ENCODE assay signal across 8 mouse cellular contexts in the genomic region with DNA sequence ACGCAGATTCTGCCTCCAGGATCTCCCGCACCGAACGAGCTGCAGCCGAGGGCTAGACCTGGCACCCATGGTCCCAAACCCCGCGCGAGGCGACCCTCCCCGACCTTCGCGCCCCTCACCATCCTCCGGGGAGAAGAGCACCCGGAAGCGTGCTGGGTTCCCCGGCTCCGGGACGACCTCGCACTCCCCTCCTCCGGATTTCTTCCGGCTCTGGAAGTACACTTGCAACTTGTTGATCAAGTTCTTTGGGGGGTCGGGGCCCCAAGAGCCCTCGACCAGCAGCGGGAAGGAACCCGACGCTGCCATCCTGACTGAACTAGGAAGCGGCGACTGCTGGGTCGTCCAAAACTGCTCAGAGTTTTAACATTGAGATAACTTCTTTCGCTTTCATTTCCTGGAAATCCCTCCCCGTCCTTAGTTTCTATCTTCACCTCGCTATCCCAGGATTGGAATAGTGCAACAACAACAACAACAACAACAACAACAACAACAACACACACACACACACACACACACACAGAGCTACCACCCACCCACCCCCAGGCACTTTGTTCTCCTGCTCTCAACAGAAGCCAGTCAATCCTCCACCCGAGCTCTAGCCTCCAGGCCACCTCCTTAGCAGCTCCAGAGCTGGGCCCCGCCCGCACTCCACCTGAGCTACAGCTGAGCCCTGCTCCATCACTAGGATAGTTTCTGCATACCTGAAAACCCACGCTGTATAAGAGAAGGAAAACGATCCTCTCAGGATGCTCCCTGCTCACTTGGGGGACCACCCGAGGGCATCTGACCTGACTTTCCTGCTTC. TPM values are rescaled to one million over a fixed set of nuclear protein-coding genes. Genes with fewer than 3 reads are reported as not detected.
A peak's percentile ranks its signal among the peaks of the same experiment; 100 is the strongest.
DNase-seq lines count a peak whose midpoint lies in the region; ATAC-seq and TF ChIP-seq lines count a peak whose summit lies in the region.

A gene (minus strand): TSS at position 497 of the 804 bp plus-strand sequence.

- H3K9ac ChIP-seq in intestine, postnatal 0 days (ENCODE audit: low read depth, low read length): peak within 1 kb of the TSS; percentile 75
- peak within 1 kb of the TSS; percentile 67 for H3K9ac ChIP-seq in neural tube, embryonic 13.5 days

- H3K4me2 ChIP-seq in intestine, postnatal 0 days (replicated peaks; ENCODE audit: low read depth): peak within 1 kb of the TSS; percentile 73
- peak within 1 kb of the TSS; percentile 93 for H3K4me2 ChIP-seq in neural tube, embryonic 13.5 days

- under 1% methylated on average over 35 of the region's 38 CpGs for WGBS in intestine, postnatal 0 days
- 2% methylated on average over 38 of the region's 38 CpGs for WGBS in neural tube, embryonic 13.5 days

- H3K4me1 ChIP-seq in intestine, postnatal 0 days (replicated peaks; ENCODE audit: control insufficient read depth, insufficient read depth, low read length): peaks cover 8% of the 10 kb centered on the region; the same call in 1 of the 2 replicates
- H3K4me1 ChIP-seq in neural tube, embryonic 13.5 days (replicated peaks): peaks cover 15% of the 10 kb centered on the region

- peak within 1 kb of the TSS; percentile 85 for H3K27ac ChIP-seq in intestine, postnatal 0 days (ENCODE audit: low read depth, low read length)
- H3K27ac ChIP-seq in neural tube, embryonic 13.5 days (replicated peaks): no peak within 1 kb of the TSS

- H3K4me3 ChIP-seq in intestine, postnatal 0 days (ENCODE audit: low read depth, low read length): peak within 1 kb of the TSS; percentile 74
- H3K4me3 ChIP-seq in neural tube, embryonic 13.5 days: peak within 1 kb of the TSS; percentile 53

- H3K27me3 ChIP-seq in intestine, postnatal 0 days (replicated peaks; ENCODE audit: control insufficient read depth, insufficient read depth, low read length): no peaks in the 10 kb centered on the region
- H3K27me3 ChIP-seq in neural tube, embryonic 13.5 days: peaks cover 41% of the 10 kb centered on the region

- no peak for TF ChIP-seq CTCF in intestine, postnatal 0 days (IDR thresholded peaks at IDR 0.05; ENCODE audit: low read depth)

- no peaks in the 10 kb centered on the region for H3K9me3 ChIP-seq in intestine, postnatal 0 days (ENCODE audit: control insufficient read depth)
- H3K9me3 ChIP-seq in neural tube, embryonic 13.5 days: no peaks in the 10 kb centered on the region

- peak; percentile 38 for ATAC-seq in common myeloid progenitor, adult 5-6 weeks (replicated peaks; ENCODE audit: low read depth, poor library complexity, severe bottlenecking)
- ATAC-seq in intestine, postnatal 0 days: peak; percentile 58
- 0 out of 2 replicates have a peak, but pooled peaks have one; percentile 69 for ATAC-seq in neural tube, embryonic 13.5 days (ENCODE audit: low read depth)

- no peaks in the 10 kb centered on the region; the same call in 1 of the 2 replicates for H3K36me3 ChIP-seq in intestine, postnatal 0 days (ENCODE audit: control insufficient read depth, insufficient read depth)
- no peaks in the 10 kb centered on the region for H3K36me3 ChIP-seq in neural tube, embryonic 13.5 days

- peak; percentile 20 for DNase-seq in ovary, postnatal 10 days (ENCODE audit: low spot score)
- DNase-seq in ovary, adult 18-20 months (ENCODE audit: low spot score): no peak
- DNase-seq in heart, adult 18-20 months: peak; percentile 63 to 77
- peak; percentile 62 to 64 for DNase-seq in lung, adult 18-20 months
- peak; percentile 52 for DNase-seq in urinary bladder, adult 2 months (ENCODE audit: low spot score)

RNA-seq across cellular contexts. Expression of the gene that starts here (rescaled TPM):
- total RNA-seq in common myeloid progenitor, adult 5-6 weeks (2017): 16.1 and 20.6 TPM in 2 replicates
- total RNA-seq in heart, adult 18-20 months (2021): 10 to 100 TPM; 12.2 to 12.9 TPM
- 7.1 and 9.7 TPM in 2 replicates for polyA plus RNA-seq in intestine, postnatal 0 days (2015; fragmentation: Nextera tagmentation; extraction: Ambion mirVana)
- 0.38 and 0.44 TPM in 2 replicates for polyA plus RNA-seq in neural tube, embryonic 13.5 days (2015; fragmentation: Nextera tagmentation; extraction: Ambion mirVana)
- 12.8 and 19.4 TPM in 2 replicates for polyA plus RNA-seq in urinary bladder, adult 2 months (2012; rRNA removed)

Comparison
In these comparisons a context has a peak if more than half of its experiments do, and no peak if none do; other contexts are left out.
1. Peak in ATAC-seq, H3K4me3 ChIP-seq, H3K9ac ChIP-seq and H3K4me2 ChIP-seq in neural tube, embryonic 13.5 days; RNA of the gene not detected or under 1 TPM.